Mouse (Mus musculus) olfactory bulb, adult 2 months (tissue): ENCODE results near the gene Psrc1. TPM values are rescaled to one million over a fixed set of nuclear protein-coding genes. Genes with fewer than 3 reads are reported as not detected.

ENCODE experiments used
- H3K27ac ChIP-seq: fragments of 200-500 bp; 2 replicates; pipeline ENCODE4 v1.5.1; 2012; ENCODE audit warnings: low read depth, low read length; ENCODE audit not compliant: insufficient read depth
- H3K4me1 ChIP-seq: fragments of 200-500 bp; 2 replicates; pipeline ENCODE4 v1.6.1; 2012; ENCODE audit warnings: low read length; ENCODE audit not compliant: control insufficient read depth, insufficient read depth
- H3K4me3 ChIP-seq: fragments of 200-500 bp; 2 replicates; pipeline ENCODE4 v1.5.1; 2012; ENCODE audit warnings: mild to moderate bottlenecking, low read depth, low read length, moderate library complexity; ENCODE audit not compliant: insufficient read depth
- CTCF ChIP-seq: fragments of 200-500 bp; IDR thresholded peaks from 2 replicates; pipeline ENCODE4 v1.5.1; 2012; ENCODE audit warnings: low read depth, mild to moderate bottlenecking, low read length, moderate library complexity; ENCODE audit not compliant: insufficient read depth
- POLR2A ChIP-seq: fragments of 200-500 bp; IDR thresholded peaks from 2 replicates; pipeline ENCODE4 v1.6.1; 2012; ENCODE audit warnings: mild to moderate bottlenecking, low read depth, low read length, moderate library complexity; ENCODE audit not compliant: insufficient read depth
- WGBS: fragments of 180-500 bp; shearing (Covaris S2); methylation state at CpG from one replicate; pipeline ENCODE4 v1.1.7; 2018; 5-methylcytosine and 5-hydroxymethylcytosine counted together
- polyA plus RNA-seq: library from polyadenylated mRNA; stranded (reverse); fragments of >200 nt; gene quantifications from 2 replicates; pipeline ENCODE4 v1.2.4, GENCODE M21; 2012; ENCODE audit warnings: low replicate concordance; ENCODE audit not compliant: missing spikeins, insufficient read depth, insufficient read length

Gene Psrc1
- polyA plus RNA-seq, 1 experiment: not detected

DNA sequence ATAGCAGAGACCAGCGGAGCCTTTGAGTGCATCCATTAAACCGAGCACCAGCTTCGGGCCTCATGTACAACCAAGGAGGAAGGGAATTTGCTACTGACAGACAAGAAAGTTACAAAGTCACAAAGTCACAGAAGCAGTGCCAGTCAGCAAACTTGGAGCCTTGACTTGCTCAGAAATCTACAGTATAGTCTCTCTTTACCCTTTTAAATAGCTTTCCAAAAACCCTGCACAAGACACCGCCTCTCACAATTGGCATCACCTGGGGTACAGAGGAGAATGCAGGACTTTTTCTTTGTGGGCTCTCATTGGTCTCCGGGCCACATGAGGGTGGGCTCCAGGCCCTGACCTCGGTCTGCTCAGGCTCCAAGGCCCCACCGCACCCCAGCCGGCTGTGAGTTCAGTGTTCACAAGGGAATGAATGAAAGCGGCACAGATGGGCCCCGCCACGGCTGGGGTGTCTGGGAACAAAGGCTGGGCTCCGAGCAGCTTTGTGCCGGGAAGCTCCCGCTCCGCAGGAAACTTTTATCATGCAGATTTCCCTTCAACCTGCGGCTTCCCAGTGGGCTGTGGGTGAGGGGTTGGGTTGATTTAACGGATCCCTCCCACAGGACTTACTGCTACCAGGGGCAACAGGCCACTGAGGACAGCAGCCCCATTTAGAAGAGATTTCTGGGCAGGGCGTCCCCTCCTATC, 49.7 kb downstream of the Psrc1 start:
- no peaks in the 10 kb centered on the region; the same call in 1 of the 2 replicates for H3K4me1 ChIP-seq
- 46% methylated on average over 18 of the region's 18 CpGs for WGBS
- H3K4me3 ChIP-seq: no peak overlapping the region
- TF ChIP-seq POLR2A (no peak), CTCF (no peak)
- H3K27ac ChIP-seq: 0 out of 2 replicates have a peak overlapping the region, but pooled peaks have one; percentile 6

GRCm38 (mm10) chr3:108433881-108434495, 50.3 kb downstream of the Psrc1 start:
- H3K27ac ChIP-seq: 0 out of 2 replicates have a peak overlapping the region, but pooled peaks have one; percentile 6
- WGBS: 45% methylated on average over 19 of the region's 19 CpGs
- no peak overlapping the region for H3K4me3 ChIP-seq
- peaks cover 2% of the 10 kb centered on the region; the same call in 1 of the 2 replicates for H3K4me1 ChIP-seq
- TF ChIP-seq POLR2A (no peak), CTCF (no peak)

- TF ChIP-seq CTCF (no peak), POLR2A (no peak)
- no peak overlapping the region for H3K4me3 ChIP-seq
- peaks cover 2% of the 10 kb centered on the region; the same call in 1 of the 2 replicates for H3K4me1 ChIP-seq
- WGBS: 77% methylated on average over 17 of the region's 17 CpGs
- H3K27ac ChIP-seq: no peak overlapping the region
Measured at GRCm38 (mm10) chr3:108435701-108436379, 52.2 kb downstream of the Psrc1 start.

DNA sequence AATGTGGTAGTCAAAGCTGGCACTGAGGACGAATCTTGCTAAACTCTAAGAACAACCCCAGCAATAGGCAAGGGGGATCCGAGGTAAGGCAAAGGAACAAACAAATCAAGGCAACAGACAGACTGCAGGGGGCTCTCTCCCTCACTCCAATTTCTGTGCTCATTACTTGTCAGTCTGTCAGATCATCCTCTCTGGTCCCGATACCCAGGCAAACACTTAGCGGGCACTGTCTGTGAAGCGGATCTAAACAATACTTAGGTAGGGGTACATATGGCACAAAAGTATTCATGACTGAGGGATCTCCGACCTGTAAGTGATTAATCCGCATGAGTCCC, 52.7 kb downstream of the Psrc1 start:
- no peak overlapping the region for H3K27ac ChIP-seq
- H3K4me3 ChIP-seq: no peak overlapping the region
- peaks cover 2% of the 10 kb centered on the region; the same call in 1 of the 2 replicates for H3K4me1 ChIP-seq
- 72% methylated on average over 7 of the region's 7 CpGs for WGBS
- TF ChIP-seq CTCF (no peak), POLR2A (no peak)

Other genes starting within 250 kb of the Psrc1 start
- gene Gnai3, start 237.7 kb upstream of the Psrc1 start, polyA plus RNA-seq: not detected in 2 replicates
- gene Gpr61, start 229.0 kb upstream of the Psrc1 start, polyA plus RNA-seq: not detected in 2 replicates
- 177 and 487 TPM in 2 replicates for gene Amigo1, start 197.5 kb upstream of the Psrc1 start, polyA plus RNA-seq
- not detected in 2 replicates for gene Cyb561d1, start 182.6 kb upstream of the Psrc1 start, polyA plus RNA-seq
- gene Atxn7l2, start 172.9 kb upstream of the Psrc1 start, polyA plus RNA-seq: not detected in 2 replicates
- not detected in 2 replicates for gene Sypl2, start 157.2 kb upstream of the Psrc1 start, polyA plus RNA-seq
- not detected in 2 replicates for gene Psma5, start 126.9 kb upstream of the Psrc1 start, polyA plus RNA-seq
- 89.7 TPM in 1 of 2 replicates, not detected in the other for gene Sort1, start 99.8 kb upstream of the Psrc1 start, polyA plus RNA-seq
- gene Mybphl, start 18.9 kb upstream of the Psrc1 start, polyA plus RNA-seq: not detected in 2 replicates
- not detected in 2 replicates for gene Celsr2, start 31.7 kb downstream of the Psrc1 start, polyA plus RNA-seq
- gene Sars, start 61.4 kb downstream of the Psrc1 start, polyA plus RNA-seq: 343 TPM in 1 of 2 replicates, not detected in the other
- gene 1700013F07Rik, start 150.3 kb downstream of the Psrc1 start, polyA plus RNA-seq: not detected in 2 replicates
- gene 5330417C22Rik, start 152.7 kb downstream of the Psrc1 start, polyA plus RNA-seq: not detected in 2 replicates
- gene Tmem167b, start 178.6 kb downstream of the Psrc1 start, polyA plus RNA-seq: not detected in 2 replicates
- not detected in 2 replicates for gene Taf13, start 187.9 kb downstream of the Psrc1 start, polyA plus RNA-seq
- gene Wdr47, start 207.4 kb downstream of the Psrc1 start, polyA plus RNA-seq: 109 TPM in 1 of 2 replicates, not detected in the other